Comparison of ENCODE assay signal across 15 mouse cellular contexts in genomic region chr5:125204199-125204815, GRCm38 (mm10). TPM values are rescaled to one million over a fixed set of nuclear protein-coding genes. Genes with fewer than 3 reads are reported as not detected.
DNase-seq lines count a peak whose midpoint lies in the region; ATAC-seq and TF ChIP-seq lines count a peak whose summit lies in the region.
"Had no signal": no experiment of that assay in that cellular context is flagged by ENCODE, and none has a peak within 500 bp of the region (broad histone marks: within the 10 kb centered on the region; RNA-seq: fewer than 3 reads in every experiment).

No protein-coding gene starts in this region.

- ATAC-seq in intestine, postnatal 0 days: no peak
- no peak for ATAC-seq in kidney, embryonic 16.5 days (ENCODE audit: low FRiP score, low TSS enrichment)
- ATAC-seq: activated CD4-positive, CD25-positive, alpha-beta regulatory T cell, adult 4 months had no signal

- H3ac ChIP-seq in myocyte (ENCODE audit: control insufficient read depth, insufficient read length): no peak overlapping the region

- no peaks in the 10 kb centered on the region for H3K9me3 ChIP-seq in intestine, postnatal 0 days (ENCODE audit: control insufficient read depth)
- no peaks in the 10 kb centered on the region; the same call in 1 of the 2 replicates for H3K9me3 ChIP-seq in kidney, embryonic 16.5 days (ENCODE audit: low read length)
- H3K9me3 ChIP-seq: embryonic facial prominence, embryonic 15.5 days; limb, embryonic 10.5 days; liver, embryonic 15.5 days had no signal

- 85% methylated on average over 11 of the region's 11 CpGs for WGBS in intestine, postnatal 0 days
- 74% methylated on average over 11 of the region's 11 CpGs for WGBS in kidney, embryonic 16.5 days

- DNase-seq in cerebellum, postnatal 10 days: peak; percentile 64
- DNase-seq in cerebellum, adult 11 months: no peak
- no peak for DNase-seq in layer of hippocampus, adult 2 months (ENCODE audit: low spot score in 2 of 2)
- no peak for DNase-seq in layer of hippocampus, adult 9-11 months
- peak; percentile 57 for DNase-seq in adrenal gland, postnatal 10 days
- DNase-seq: kidney, adult 9 months; lung, postnatal 4 days; thymus, adult 18-20 months had no signal

- no peak overlapping the region for H3K4me3 ChIP-seq in layer of hippocampus, adult 2 months
- no peak overlapping the region for H3K4me3 ChIP-seq in myocyte
- no peak overlapping the region for H3K4me3 ChIP-seq in intestine, postnatal 0 days (ENCODE audit: low read depth, low read length)
- no peak overlapping the region for H3K4me3 ChIP-seq in kidney, embryonic 16.5 days (ENCODE audit: low read length)
- H3K4me3 ChIP-seq: embryonic facial prominence, embryonic 15.5 days; limb, embryonic 10.5 days; liver, embryonic 15.5 days had no signal

- H3K4me2 ChIP-seq in myocyte (ENCODE audit: low read depth): peak overlapping the region; percentile 33
- no peak overlapping the region for H3K4me2 ChIP-seq in intestine, postnatal 0 days (replicated peaks; ENCODE audit: low read depth)
- H3K4me2 ChIP-seq in kidney, embryonic 16.5 days (replicated peaks; ENCODE audit: low read depth, low read length): no peak overlapping the region
- H3K4me2 ChIP-seq: embryonic facial prominence, embryonic 15.5 days; liver, embryonic 15.5 days had no signal

- no peak for TF ChIP-seq POLR2A in myocyte (IDR thresholded peaks at IDR 0.05; ENCODE audit: insufficient read length, low read depth)

- peak overlapping the region; percentile 80; the same call in 1 of the 2 replicates for H3K27ac ChIP-seq in layer of hippocampus, adult 2 months
- no peak overlapping the region for H3K27ac ChIP-seq in intestine, postnatal 0 days (ENCODE audit: low read depth, low read length)
- H3K27ac ChIP-seq in kidney, embryonic 16.5 days (ENCODE audit: low read length): no peak overlapping the region
- H3K27ac ChIP-seq: embryonic facial prominence, embryonic 15.5 days; limb, embryonic 10.5 days; liver, embryonic 15.5 days had no signal

- no peak for TF ChIP-seq CTCF in layer of hippocampus, adult 2 months (conservative IDR thresholded peaks at IDR 0.05)
- no peak for TF ChIP-seq CTCF in intestine, postnatal 0 days (IDR thresholded peaks at IDR 0.05; ENCODE audit: low read depth)

- H3K79me2 ChIP-seq in myocyte (ENCODE audit: control insufficient read depth, insufficient read depth): no peaks in the 10 kb centered on the region

- H3K9ac ChIP-seq in intestine, postnatal 0 days (ENCODE audit: low read depth, low read length): no peak overlapping the region
- no peak overlapping the region for H3K9ac ChIP-seq in kidney, embryonic 16.5 days (replicated peaks; ENCODE audit: low read length)
- H3K9ac ChIP-seq: embryonic facial prominence, embryonic 15.5 days; liver, embryonic 15.5 days had no signal

- H3K27me3 ChIP-seq in myocyte (ENCODE audit: control insufficient read depth, insufficient read depth, insufficient read length): no peaks in the 10 kb centered on the region
- no peaks in the 10 kb centered on the region for H3K27me3 ChIP-seq in intestine, postnatal 0 days (replicated peaks; ENCODE audit: control insufficient read depth, insufficient read depth, low read length)
- no peaks in the 10 kb centered on the region for H3K27me3 ChIP-seq in kidney, embryonic 16.5 days (ENCODE audit: insufficient read depth, low read length)
- H3K27me3 ChIP-seq: embryonic facial prominence, embryonic 15.5 days; liver, embryonic 15.5 days had no signal

- H3K4me1 ChIP-seq in intestine, postnatal 0 days (replicated peaks; ENCODE audit: control insufficient read depth, insufficient read depth, low read length): no peaks in the 10 kb centered on the region
- H3K4me1 ChIP-seq in kidney, embryonic 16.5 days (ENCODE audit: insufficient read depth, low read length): peaks cover 7% of the 10 kb centered on the region; the same call in 1 of the 2 replicates
- H3K4me1 ChIP-seq: liver, embryonic 15.5 days had no signal

- H3K36me3 ChIP-seq in myocyte (ENCODE audit: control insufficient read depth, insufficient read depth): no peaks in the 10 kb centered on the region
- no peaks in the 10 kb centered on the region for H3K36me3 ChIP-seq in intestine, postnatal 0 days (ENCODE audit: control insufficient read depth, insufficient read depth)
- H3K36me3 ChIP-seq in kidney, embryonic 16.5 days (ENCODE audit: insufficient read depth, low read length): no peaks in the 10 kb centered on the region
- H3K36me3 ChIP-seq: embryonic facial prominence, embryonic 15.5 days; limb, embryonic 10.5 days; liver, embryonic 15.5 days had no signal

TF ChIP-seq in myocyte, 11 proteins besides CTCF, POLR2A, EP300 and RAD21:
- TF ChIP-seq TCF3 (IDR thresholded peaks at IDR 0.05; ENCODE audit: insufficient read length, low read depth): no peak
- TF ChIP-seq SRF (IDR thresholded peaks at IDR 0.05; ENCODE audit: control insufficient read depth, insufficient read length, low read depth): no peak
- peak in 1 of 3 experiments; percentile 56 for TF ChIP-seq MYOG (IDR thresholded peaks at IDR 0.05; ENCODE audit: control insufficient read depth in 1 of 3, insufficient read depth in 1 of 3, insufficient read length in 2 of 3, low read depth in 2 of 3)
- TF ChIP-seq MYOD1 (IDR thresholded peaks at IDR 0.05; ENCODE audit: control insufficient read depth in 1 of 3, insufficient read length in 2 of 3, low read depth in 2 of 3): peak in 2 of 3 experiments; percentile 65 to 79
TF ChIP-seq in myocyte: peak in this region for 2.

RNA-seq across cellular contexts. Expression of gene Ncor2, which starts 25.3 kb away (rescaled TPM):
- total RNA-seq in layer of hippocampus, adult 2 months (2021): 100 to 1,000 TPM; 285 to 307 TPM
- total RNA-seq in adrenal gland, postnatal 10 days (2021): 100 to 1,000 TPM; 125 to 153 TPM
- polyA plus RNA-seq in myocyte (2012; fragmentation: generic; extraction: Trizol): 127 TPM
- 7.1 and 7.6 TPM in 2 replicates for polyA plus RNA-seq in intestine, postnatal 0 days (2015; fragmentation: Nextera tagmentation; extraction: Ambion mirVana)
- polyA plus RNA-seq in kidney, embryonic 16.5 days (2015; fragmentation: Nextera tagmentation; extraction: Ambion mirVana): 25.9 and 27.5 TPM in 2 replicates

Comparison
In these comparisons a context has a peak if more than half of its experiments do, and no peak if none do; other contexts are left out.
1. DNase-seq: peak in cerebellum, postnatal 10 days (2 of 2) and adrenal gland, postnatal 10 days (single experiment); none in cerebellum, adult 11 months (single experiment), layer of hippocampus, adult 2 months (0 of 2) and layer of hippocampus, adult 9-11 months (single experiment).